Mouse (Mus musculus) telencephalon, adult 2 months (tissue): ENCODE measurements around the gene Prn.

Source experiments
- DNase-seq: peaks from one replicate; pipeline ENCODE4 v3.0.0-alpha.2; 2011; ENCODE audit warnings: low read depth, low spot score

Prn gene

GRCm38 (mm10) chr2:131993563-131994088 is 83.9 kb downstream of the Prn start:
- no peak for DNase-seq

- DNase-seq: no peak
Measured at GRCm38 (mm10) chr2:131994971-131995370, 85.2 kb downstream of the Prn start.

DNA sequence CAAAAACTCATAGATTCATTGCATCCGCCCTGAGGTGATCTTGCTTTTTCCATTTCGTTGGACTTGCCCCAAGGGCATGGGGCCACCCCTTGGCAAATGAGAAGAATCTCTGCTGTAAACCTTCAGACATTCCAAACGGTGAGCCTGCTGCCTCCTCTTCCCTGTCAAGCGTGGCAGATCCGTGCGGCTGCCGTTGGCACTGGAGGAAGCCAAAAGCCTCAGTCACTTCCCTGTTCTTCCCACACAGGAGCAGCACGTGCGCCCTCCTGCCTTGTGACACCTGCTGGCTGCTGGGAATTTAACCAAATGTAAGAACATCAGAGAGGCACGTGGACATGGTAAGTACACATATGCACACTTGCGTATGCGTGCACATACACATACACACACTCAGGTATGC is 86.0 kb downstream of the Prn start:
- DNase-seq: peak; percentile 57

GRCm38 (mm10) chr2:131996369-131996768 is 86.6 kb downstream of the Prn start:
- DNase-seq: peak; percentile 49

GRCm38 (mm10) chr2:131997356-131997755 is 87.6 kb downstream of the Prn start:
- peak; percentile 33 for DNase-seq

DNA sequence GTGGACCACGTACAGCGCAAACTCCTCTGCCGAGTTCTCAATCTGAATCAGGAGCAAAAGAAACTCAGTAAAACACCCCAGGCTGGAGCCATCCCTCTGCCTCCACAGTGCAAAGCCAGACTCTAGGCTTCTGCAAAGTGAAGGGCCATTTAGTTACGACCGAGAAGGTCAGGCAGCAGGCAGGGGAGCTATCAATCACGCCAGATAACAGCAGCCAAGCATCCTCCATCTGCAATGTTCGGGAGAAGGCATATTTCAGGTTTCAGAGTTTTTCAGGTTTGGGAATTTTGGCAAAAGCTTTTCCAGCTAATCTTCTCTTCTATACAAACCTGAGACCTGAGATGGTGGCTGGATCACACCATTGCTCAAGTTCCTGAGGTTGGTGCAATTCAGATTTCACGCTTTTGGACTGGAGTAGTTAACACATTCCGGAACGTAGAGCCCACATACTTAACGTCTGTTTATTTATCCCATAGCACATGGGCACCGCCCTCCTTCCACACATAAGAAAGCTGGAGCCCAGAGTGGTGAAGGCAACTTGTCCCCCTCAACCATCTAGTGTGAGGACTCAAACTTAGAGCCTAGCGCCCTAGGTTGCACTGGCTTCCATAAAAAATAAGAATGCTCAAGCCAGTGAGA is 92.1 kb downstream of the Prn start:
- no peak for DNase-seq

DNA sequence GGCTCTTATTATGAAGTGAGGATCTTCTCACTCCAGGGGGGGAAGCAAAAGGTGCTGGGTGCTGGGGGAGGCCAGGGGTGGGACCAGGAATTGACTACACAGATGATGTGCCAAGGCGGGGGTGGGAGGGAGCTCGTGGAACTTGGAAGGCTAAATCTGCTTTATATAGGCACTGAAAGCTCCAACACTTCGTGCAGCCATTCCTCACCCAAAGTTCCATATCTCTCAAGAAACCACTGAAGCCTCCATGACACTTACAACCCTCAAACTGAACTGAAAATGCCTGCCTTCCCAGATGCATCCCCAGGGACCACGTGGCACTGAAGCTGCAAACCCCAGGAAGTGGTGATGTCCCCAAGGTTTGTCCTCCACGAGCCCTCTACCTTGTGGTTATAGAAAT is 94.2 kb downstream of the Prn start:
- DNase-seq: peak; percentile 38

- DNase-seq: no peak
Measured at GRCm38 (mm10) chr2:132004495-132005136, 94.9 kb downstream of the Prn start.

- no peak for DNase-seq
Measured at GRCm38 (mm10) chr2:132005445-132005844, 95.7 kb downstream of the Prn start.
